Mouse (Mus musculus): ENCODE results near the gene Acap2.

The Acap2 gene

GRCm38 (mm10) chr16:31169596-31169995, 31.4 kb downstream of the Acap2 start:
- no peak for DNase-seq (ENCODE audit: low spot score in 2 of 2)

- DNase-seq (ENCODE audit: low spot score in 2 of 2) = no peak
These were observed 33.1 kb downstream of the Acap2 start for GRCm38 (mm10) chr16:31167934-31168333.

DNA sequence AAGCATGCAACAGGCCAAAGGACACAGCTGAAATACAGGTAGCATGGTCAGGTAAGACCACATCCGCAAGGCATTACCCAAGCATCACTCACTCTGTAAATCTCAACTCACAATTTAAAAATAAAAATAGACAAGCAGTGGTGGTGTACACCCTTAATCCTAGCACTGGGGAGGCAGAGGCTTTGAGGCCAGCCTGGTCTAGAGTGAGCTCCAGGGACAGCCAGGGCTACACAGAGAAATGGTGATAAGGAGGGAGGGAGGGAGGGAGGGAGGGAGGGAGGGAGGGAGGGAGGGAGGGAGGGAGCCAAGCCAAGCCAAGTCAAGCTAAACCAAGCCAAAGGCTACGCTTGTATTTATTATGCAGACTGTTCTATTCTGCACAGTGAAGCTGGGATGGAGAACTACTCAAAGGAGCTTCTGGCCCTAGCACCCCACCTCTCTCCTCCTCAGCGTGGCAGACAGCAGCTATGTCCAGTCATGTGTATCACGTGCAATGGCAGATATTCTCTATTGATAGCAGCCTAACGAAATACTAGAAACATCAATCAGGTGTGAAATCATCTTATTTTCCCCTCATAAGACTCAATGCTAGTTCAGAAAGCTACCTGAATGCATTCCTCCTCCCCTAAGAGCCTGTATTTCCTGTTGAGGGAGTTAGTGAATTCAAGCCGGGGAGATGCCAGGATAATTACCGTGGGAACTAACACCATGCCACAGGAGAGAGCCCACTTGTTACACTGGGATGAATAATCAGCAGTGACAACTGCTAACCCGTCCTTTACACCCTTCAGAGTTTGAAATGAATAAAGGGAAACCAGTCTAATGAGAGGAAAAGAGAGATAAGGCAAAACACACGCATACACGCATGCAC, 33.8 kb downstream of the Acap2 start:
- no peak for DNase-seq (ENCODE audit: low spot score in 2 of 2)

GRCm38 (mm10) chr16:31165907-31166306, 35.1 kb downstream of the Acap2 start:
- no peak for DNase-seq (ENCODE audit: low spot score in 2 of 2)

GRCm38 (mm10) chr16:31165467-31165866, 35.6 kb downstream of the Acap2 start:
- DNase-seq (ENCODE audit: low spot score in 2 of 2) = no peak

- no peak for DNase-seq (ENCODE audit: low spot score in 2 of 2)
These were observed 36.9 kb downstream of the Acap2 start for GRCm38 (mm10) chr16:31164125-31164524.

DNA sequence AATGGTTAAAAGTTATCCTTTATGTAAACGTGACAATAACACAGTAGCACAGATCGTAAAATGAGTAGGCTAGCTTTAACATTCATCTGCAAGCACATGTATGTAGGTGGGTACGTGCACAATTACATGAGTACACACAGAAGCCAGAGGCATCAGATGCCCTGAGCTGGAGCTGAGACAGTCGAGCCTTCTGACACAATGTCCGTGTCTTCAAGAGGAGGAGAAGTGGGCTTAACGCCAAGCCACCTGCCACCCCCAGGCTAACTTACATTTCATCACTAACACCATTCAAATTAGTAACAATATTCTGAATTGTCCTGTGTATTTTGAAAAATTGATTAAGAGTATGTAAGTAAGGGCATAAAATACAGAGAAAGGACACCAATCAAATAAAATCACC, 40.6 kb downstream of the Acap2 start:
- DNase-seq (ENCODE audit: low spot score in 2 of 2) = no peak

GRCm38 (mm10) chr16:31159491-31159890, 41.6 kb downstream of the Acap2 start:
- no peak for DNase-seq (ENCODE audit: low spot score in 2 of 2)

DNA sequence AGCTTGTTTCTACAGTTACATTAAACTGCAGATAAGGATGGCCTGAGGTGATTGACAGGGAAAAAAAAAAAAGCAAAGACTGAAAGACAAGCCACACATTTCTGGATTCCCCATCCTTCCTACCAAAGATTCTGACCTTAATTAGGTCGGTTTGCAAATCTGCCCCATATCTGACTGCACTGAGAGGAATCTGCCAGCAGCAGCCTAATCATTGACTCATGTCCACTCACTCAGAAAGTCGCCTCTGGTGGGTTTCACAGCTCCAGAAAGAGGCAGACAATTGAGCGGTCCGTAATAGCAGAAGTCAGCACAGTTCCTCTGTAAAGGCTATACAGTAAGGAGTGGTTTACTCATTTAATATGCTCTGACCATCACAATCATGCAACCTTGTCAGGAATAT, 51.2 kb downstream of the Acap2 start:
- DNase-seq (ENCODE audit: low spot score in 2 of 2) = no peak

DNA sequence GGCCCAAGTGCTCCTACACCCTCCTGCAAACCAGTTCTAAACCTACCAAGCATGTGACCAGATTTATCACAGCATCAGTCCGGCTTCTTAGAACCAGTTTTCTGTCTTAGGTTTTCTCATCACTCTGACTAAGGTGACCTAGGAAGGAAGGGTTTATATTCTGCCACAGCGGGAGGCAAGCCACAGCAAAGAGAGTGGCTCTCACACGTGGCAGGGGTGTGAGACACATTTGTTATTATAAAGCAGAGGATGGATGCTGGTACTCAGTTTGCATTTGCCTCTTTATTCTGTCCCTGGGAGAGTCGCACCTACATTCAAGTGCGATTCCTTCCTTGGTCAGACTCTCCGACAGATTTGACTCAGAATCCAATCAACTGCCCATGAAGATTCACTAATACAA, 52.2 kb downstream of the Acap2 start:
- DNase-seq (ENCODE audit: low spot score in 2 of 2) = no peak

DNA sequence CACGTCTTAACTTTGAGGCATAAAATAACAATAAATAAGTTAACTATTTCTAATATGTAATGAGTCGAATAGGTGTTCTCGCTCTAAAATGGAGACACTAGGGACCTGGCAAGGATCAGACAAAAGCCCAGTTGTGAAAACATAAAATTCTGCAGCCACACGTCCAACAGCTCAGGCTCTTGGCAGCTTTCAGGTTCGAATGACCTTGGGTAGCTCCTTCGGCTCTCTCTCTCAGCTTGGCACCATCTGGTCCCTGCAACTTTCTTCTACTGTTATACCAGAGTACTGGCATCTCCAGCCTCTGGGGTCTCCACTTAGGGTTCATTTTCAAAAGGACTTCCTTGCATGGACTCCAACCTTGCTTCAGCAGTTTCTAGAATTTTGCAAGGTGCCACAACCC, 53.3 kb downstream of the Acap2 start:
- no peak for DNase-seq (ENCODE audit: low spot score in 2 of 2)

DNA sequence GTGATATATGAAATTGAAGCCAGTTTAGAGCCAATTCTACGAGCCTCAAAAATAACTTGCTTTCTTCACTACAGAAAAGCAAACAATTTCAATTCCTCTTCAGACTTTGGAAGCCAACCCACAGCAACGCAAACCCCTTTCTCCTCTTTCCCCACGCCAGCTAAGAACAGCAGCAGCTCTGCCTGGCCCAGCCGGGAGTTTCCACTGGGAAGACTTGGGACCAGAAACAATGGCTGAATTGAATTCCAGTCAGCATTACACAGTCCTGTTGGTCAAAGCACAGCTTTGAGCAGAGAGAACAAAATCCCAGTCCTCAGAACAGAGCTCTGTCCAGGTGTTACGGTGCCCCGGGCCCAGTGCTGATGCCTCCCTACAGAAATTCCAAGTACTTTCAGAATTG, 59.1 kb downstream of the Acap2 start:
- no peak for DNase-seq (ENCODE audit: low spot score in 2 of 2)

- DNase-seq (ENCODE audit: low spot score in 2 of 2) = peak in 1 of 2 experiments; percentile 19
These were observed 64.3 kb downstream of the Acap2 start for GRCm38 (mm10) chr16:31136616-31137253.

DNA sequence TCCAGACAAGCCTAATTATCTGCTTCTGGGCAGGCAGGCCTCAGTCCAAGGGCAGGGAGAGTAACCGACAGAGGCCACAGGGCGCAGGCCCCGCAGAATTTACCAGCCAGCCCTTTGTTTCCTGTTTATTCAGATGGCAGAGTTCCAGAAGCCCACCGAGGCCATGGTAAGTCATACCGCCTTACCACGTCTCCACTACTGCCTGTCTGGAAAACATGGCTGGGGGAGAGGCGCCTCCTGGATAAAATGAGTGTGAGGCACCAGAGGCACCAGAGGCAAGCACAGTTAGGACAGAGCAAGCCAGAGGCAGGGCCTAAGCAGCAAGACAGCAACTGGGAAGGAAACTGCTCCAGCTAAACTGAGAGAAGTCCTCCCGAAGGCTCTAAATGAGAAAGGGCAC, 65.5 kb downstream of the Acap2 start:
- no peak for DNase-seq (ENCODE audit: low spot score in 2 of 2)

- DNase-seq (ENCODE audit: low spot score in 2 of 2) = no peak
These were observed 69.5 kb downstream of the Acap2 start for GRCm38 (mm10) chr16:31131531-31131930.

GRCm38 (mm10) chr16:31128116-31128515, 72.9 kb downstream of the Acap2 start:
- DNase-seq (ENCODE audit: low spot score in 2 of 2) = no peak

DNA sequence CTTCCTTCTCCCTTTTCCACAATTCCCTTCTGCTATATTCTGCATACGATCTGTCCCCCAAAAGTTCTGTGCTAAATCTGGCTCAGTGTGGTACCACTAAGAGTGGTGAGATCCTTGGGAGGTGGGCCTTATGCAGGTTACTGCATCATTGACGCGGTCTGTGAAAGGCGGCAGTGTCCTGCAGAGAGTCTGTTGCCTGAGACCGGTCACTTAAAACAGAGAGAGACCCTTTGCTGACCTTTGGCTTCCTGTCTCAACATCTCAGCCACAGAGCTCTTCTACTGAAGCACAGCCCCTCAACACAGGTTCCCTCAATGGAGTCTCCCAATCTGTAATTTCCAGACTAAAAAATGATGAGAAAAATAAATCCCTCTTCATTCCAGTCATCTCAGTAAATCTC, 76.1 kb downstream of the Acap2 start:
- no peak for DNase-seq (ENCODE audit: low spot score in 2 of 2)

DNA sequence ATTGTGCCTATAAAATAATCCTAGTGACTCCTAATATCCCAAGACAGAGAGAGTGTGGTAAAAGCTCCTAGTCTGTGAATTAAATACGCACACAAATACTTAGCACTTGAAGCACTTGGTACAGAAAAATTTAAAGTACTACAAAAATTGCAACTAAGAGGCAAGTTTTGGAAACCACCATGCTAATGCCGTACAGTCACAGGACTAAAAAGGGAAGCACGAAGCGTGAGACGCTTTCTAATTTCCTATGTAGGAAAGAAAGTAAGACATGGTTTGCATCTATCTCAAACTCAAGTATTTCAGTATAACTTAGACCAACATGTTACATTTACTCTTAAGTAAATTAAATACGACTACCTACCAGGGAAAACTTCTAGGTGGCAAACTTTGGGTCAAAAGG, 79.4 kb downstream of the Acap2 start:
- no peak for DNase-seq (ENCODE audit: low spot score in 2 of 2)

- no peak for DNase-seq (ENCODE audit: low spot score in 2 of 2)
These were observed 87.4 kb downstream of the Acap2 start for GRCm38 (mm10) chr16:31113596-31113995.

DNA sequence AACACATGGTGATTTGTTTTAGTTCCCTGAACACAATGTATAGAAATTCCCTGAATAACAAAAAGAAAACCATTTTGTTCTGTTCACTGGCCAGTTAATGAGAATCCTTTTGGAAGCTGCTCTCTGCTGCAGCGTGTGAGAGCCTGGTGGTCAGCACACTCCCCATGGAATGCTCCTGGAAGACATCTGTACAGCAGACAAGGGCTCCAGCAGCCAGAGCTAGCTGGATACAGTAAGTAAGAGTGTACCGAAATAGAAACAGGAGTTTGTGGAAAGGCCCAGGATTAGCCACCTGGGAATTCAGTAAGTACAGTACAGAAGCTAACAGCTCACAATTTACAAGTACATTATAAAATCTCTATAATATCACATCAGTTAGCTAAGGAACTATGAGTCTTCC, 99.7 kb downstream of the Acap2 start:
- DNase-seq (ENCODE audit: low spot score in 2 of 2) = no peak

DNA sequence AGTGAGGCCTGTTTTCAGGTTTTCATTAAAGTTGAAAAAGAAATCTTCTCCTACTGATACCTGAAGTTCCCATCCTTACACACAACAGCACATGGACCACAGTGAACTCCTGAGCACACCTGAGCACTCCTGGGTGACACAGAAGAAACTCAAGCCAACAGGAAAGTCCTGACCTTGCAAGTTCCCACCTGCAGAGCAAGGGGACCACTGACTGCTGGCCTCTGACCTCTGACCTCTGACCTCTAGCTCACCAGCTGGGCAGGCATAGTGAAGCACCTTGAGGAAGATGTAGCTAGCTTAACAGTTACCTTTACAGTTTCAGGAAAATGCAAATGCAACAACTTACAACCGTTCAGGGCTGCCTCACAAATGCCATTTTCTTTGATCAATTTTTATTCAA, 101.1 kb downstream of the Acap2 start:
- no peak for DNase-seq (ENCODE audit: low spot score in 2 of 2)

DNA sequence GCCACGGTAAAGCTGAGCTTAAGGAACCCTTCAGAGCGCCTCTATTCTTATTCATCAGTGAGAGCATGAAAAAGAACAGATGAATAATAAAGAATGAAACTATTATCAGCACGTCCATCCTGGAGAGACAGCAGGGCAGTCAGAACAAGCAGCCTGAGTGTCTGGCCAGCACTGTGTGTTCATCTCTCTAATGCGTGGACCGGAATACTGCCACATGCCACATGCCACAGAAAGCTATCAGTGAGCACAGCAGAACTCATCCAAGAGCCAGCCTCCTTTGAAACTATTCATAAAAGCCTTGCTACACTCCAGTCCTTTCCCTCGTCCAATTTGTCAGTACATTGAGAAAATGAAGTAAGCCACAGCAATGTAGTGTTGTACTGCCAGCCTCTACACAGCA, 107.0 kb downstream of the Acap2 start:
- no peak for DNase-seq (ENCODE audit: low spot score in 2 of 2)

DNA sequence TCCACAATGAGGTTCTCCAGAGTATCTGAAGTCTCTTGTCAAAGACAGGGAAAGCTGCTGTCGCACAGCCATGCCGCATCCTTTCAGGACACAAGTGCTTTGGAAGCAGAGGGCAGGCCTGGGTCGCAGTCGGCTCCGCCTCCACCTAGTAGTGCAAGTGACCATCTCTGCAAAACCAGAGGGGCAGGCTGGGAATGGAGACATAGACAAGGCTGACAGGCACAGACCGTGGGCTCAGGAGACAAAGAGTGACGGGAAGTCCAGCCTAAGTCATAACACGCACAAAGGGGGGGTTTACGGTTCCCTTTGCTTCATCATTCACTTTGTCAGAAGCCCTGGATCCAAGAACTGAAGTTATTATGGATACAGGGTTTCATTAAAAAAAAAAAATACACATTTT, 107.9 kb downstream of the Acap2 start:
- no peak for DNase-seq (ENCODE audit: low spot score in 2 of 2)
